Mouse (Mus musculus) embryo, embryonic 11 days (tissue): ENCODE results near the gene Iqgap1.

Source experiments
- DNase-seq: peaks from one replicate; pipeline ENCODE4 v3.0.0-alpha.2; 2015

Gene Iqgap1

GRCm38 (mm10) chr7:80843176-80843575 lies 17.4 kb upstream of the Iqgap1 start:
- no peak for DNase-seq

- no peak for DNase-seq
Observed at GRCm38 (mm10) chr7:80842132-80842531, 16.4 kb upstream of the Iqgap1 start.

- no peak for DNase-seq
Observed at GRCm38 (mm10) chr7:80840937-80841336, 15.2 kb upstream of the Iqgap1 start.

DNA sequence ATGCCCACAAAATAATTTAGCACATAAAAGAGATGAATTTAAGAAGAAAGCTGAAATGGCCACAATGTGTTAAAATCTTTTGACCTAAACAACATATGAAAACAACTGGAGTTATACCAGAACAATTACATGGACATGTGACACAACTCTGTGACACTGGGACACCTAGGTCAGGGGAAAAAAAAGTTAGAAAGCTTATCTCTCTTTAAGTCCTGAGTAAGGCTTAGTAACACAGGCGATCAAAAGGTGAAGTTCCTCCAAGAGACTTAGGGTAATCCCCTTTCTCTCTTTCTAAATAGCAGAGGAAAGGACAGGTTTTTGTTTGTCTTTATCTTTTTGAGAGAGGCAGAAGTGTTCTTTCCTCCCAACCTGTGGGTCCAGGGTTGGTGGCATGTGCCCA lies 14.5 kb upstream of the Iqgap1 start:
- DNase-seq = no peak

DNA sequence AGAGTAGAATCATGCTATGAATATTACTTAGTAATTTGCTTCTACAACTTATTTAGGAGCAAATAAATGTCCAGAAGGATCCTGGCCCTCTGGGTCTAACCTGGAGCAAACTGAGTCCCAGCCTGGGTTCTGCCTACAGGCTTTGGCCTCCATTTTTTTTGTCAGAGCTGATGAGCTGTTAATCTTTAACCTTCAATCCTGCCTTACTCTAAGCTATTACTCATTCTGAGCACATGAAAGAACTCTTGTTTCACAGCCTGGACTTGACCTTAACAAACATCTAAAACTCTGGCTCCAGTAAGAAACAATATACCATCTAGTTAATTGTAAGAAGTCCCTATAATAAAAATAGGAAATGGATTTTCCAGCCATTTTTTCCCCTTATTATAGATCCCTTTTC lies 14.0 kb upstream of the Iqgap1 start:
- no peak for DNase-seq

GRCm38 (mm10) chr7:80838247-80838646 lies 12.5 kb upstream of the Iqgap1 start:
- DNase-seq = no peak

DNA sequence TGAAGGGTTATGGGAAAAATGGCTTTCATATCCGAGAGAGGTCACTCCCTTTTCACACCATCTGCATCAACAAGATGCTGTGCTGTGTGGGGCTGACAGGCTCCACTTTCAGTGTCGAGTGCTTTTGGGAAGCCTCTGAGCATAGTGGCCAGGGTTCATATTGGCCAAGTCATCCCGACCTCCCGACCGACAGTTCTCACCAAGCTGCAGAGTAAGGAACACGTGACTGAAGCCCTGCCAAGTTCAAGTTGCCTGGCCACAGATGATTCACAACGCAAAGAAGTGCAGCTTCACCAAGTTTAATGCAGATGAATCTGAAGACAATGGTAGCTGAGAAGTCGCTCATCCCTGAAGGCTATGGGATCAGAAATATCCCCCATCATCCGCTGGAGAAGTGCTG lies 12.0 kb upstream of the Iqgap1 start:
- no peak for DNase-seq

DNA sequence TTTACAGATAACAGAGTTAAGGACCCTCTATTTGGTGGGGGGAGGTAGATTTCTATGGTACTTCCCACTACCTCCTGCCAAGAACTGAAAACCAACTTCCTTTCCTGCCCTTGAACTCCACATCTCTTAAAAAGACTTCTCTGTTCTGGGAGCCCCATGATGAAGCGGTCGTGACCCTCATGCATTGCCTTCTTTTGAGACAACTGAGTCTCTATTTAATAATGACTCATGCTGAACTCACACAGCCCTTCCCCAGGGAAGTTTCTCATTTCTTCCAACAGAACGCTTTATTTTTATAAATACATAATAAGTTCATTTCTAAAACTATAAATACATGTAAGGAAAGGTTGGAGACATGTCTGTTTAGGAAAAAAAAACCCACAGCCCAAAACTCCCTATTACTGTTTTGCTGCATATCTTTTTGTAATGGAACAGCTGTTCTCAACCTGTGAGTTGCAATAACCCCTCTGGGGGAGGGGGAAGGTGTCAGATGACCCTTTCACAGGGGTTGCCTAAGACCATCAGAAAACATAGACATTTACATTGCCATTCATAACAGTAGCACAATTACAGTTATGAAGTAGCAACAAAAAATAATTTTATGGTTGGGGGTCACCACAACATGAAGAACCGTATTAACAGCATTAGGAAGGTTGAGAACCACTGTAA lies 10.3 kb upstream of the Iqgap1 start:
- no peak for DNase-seq

DNA sequence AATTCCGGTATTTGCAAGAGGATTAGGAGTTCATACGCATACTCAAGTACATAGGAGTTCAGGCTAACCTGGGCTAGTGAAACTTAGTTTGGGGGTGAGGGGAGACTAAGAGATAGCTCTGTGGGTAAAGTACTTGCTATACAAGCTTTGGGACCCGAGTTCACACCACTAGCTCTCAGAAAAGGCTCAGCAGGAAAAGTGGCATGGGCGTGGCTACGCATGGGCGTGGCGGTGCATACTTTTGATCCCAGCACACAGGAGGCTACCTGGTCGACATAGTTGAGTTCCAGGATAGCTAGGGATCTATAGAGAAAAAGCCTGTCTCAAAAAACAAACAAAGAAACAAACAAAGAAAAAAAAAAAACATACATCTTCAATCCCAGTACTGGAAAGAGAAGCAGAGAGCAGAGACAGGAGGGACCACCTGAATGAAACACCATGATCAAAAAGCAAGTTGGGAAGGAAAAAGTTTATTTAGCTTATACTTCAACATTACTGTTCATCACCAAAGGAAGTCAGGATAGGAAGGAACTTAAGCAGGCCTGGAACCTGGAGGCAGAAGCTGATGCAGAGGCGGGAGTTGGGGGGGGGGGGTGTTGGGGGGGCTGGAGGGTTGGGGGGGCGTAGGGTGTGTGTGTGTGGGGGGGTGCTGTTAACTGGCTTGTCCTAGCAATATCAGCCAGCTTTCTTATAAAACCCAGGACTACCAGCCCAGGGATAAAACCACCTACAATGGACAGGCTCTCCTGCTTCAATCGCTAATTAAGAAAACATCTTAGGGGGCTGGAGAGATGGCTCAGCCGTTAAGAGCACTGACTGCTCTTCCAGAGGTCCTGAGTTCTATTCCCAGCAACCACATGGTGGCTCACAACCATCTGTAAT lies 8.1 kb upstream of the Iqgap1 start:
- DNase-seq = no peak

GRCm38 (mm10) chr7:80832996-80833650 lies 7.3 kb upstream of the Iqgap1 start:
- peak; percentile 82 for DNase-seq

- DNase-seq = no peak
Observed at GRCm38 (mm10) chr7:80832191-80832590, 6.4 kb upstream of the Iqgap1 start.

DNA sequence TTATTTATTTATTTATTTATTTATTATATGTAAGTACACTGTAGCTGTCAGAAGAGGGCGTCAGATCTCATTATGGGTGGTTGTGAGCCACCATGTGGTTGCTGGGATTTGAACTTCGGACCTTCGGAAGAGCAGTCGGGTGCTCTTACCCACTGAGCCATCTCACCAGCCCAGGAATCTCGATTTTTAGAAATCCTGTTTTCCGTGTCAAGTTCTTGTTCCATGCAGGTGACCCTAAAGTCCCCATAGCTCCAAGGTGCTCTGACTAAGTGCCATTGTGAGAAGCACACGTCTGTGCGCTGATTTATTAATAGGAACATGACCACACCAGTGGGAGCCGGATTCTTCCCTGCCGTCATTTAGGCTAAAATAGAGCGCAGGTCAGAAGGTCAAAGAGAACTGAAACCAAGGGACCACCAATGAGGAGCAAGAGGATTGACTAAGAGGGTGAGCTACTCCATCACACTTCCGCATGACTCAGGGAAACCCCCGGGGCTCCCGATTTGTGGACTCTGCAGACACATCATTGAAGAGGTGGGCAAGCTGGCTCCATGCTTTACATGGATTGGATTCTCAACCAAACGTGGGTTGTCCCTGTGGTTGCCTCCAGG lies 4.5 kb upstream of the Iqgap1 start:
- DNase-seq = no peak

DNA sequence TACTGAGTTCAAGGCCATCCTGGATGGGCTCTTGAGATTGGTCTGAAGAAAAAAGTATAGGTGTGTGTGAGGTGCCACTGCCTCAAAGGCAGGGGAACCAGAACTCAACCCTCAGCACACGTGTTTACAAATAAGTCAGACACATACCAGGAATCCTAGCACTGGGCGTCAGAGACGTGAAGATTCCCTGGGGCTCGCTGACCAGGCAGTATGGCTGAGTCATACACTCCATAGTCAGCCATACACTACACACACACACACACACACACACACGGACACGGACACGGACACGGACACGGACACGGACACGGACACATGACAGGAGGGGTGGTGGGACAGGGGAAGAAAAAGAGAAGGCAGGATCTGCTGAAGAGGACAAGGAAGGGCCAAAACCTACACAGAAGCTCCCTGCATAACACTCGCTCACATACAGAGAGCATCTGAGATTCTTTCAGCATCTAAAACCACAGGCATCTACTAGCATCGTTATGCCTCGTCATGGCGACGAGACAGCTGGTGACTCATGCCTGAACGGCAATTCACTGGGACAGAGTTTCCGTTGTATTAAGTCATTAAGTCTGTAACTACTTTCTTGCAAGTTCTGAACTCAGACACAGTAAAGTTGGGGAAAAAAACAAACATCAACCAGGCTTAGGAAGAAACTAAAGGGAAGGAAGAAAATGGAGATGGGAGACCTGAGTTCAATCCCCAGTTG lies 2.5 kb upstream of the Iqgap1 start:
- DNase-seq = no peak

DNA sequence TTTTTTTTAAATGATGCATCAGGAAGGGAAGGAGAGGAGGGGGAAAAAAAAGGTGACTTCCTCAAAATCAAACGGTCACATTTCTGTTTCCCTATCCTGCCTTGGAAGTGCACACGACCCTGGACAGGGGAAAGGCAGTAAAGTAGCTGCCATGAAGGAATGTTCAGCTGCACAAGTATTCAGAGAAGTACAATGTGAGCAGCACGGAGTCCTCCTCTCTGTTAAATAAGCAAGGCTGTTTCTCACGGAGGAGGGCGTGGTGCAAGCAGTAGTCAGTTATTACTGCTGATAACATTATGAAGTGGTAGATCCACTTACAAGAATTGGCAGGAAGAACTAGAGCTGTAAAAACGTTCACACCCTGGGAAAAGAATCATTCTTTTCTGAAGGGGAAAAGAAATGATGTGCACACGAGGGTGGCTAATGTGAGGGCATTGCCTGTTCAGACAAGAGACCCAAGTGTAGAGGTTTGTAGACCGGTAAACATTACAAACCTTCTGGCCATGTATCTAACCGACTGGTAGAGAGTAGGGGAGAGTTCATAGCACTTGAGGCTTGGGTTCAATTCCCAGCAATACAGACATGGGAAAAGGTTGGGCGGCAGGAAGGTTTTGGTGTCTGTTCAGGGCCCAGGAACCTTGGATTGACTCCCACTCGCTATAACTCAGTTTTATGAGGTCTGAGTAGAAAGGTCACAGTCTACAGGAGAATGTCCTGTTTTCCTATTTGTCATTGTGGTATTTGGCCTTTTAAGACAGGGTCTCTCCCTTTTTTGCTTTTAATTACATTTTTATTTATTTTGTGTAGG lies 1.7 kb downstream of the Iqgap1 start:
- DNase-seq = no peak

- no peak for DNase-seq
Observed at GRCm38 (mm10) chr7:80823267-80823666, 2.5 kb downstream of the Iqgap1 start.

- no peak for DNase-seq
Observed at GRCm38 (mm10) chr7:80820838-80821237, 4.9 kb downstream of the Iqgap1 start.

DNA sequence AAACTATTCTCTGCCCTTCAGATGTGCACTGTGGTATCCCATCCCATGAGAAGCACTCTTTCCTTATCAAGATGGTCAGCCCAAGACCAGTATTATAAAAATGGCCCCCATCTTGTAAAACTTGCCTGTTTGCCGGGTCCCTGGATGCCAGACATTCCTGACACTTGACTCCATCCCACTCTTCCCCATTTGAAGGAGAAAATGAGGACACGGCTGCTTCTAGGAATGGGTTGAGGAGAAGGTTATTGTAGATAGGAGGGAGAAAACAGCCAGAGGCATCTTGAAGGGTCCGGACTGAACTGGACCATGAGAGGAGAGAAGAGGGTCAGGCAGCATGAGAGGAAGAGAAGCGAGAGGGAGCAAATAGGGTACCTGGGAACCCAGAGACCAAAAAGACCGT lies 9.1 kb downstream of the Iqgap1 start:
- DNase-seq = no peak

- DNase-seq = no peak
Observed at GRCm38 (mm10) chr7:80813397-80813796, 12.4 kb downstream of the Iqgap1 start.

GRCm38 (mm10) chr7:80806331-80806730 lies 19.4 kb downstream of the Iqgap1 start:
- no peak for DNase-seq

- peak; percentile 99 for DNase-seq
Observed at GRCm38 (mm10) chr7:80803173-80803872, 22.5 kb downstream of the Iqgap1 start.
